Mouse (Mus musculus) heart, postnatal 4 days (tissue): ENCODE results near the gene Zc3h12b. TPM values are rescaled to one million over a fixed set of nuclear protein-coding genes. Genes with fewer than 3 reads are reported as not detected.
"Not testable (repeated sequence)": the region's sequence is repeated elsewhere in the genome, so short reads cannot be mapped to it uniquely, and the experiment has no call there.

Source experiments
- DNase-seq: peaks from one replicate; pipeline ENCODE4 v3.0.0; 2021
- total RNA-seq, 2 experiments: library from RNA; stranded (reverse); gene quantifications; 2 replicates each; pipeline ENCODE4 v1.2.3; 2021

Gene Zc3h12b
- 1 to 10 TPM; 1.5 to 1.9 TPM for total RNA-seq

DNA sequence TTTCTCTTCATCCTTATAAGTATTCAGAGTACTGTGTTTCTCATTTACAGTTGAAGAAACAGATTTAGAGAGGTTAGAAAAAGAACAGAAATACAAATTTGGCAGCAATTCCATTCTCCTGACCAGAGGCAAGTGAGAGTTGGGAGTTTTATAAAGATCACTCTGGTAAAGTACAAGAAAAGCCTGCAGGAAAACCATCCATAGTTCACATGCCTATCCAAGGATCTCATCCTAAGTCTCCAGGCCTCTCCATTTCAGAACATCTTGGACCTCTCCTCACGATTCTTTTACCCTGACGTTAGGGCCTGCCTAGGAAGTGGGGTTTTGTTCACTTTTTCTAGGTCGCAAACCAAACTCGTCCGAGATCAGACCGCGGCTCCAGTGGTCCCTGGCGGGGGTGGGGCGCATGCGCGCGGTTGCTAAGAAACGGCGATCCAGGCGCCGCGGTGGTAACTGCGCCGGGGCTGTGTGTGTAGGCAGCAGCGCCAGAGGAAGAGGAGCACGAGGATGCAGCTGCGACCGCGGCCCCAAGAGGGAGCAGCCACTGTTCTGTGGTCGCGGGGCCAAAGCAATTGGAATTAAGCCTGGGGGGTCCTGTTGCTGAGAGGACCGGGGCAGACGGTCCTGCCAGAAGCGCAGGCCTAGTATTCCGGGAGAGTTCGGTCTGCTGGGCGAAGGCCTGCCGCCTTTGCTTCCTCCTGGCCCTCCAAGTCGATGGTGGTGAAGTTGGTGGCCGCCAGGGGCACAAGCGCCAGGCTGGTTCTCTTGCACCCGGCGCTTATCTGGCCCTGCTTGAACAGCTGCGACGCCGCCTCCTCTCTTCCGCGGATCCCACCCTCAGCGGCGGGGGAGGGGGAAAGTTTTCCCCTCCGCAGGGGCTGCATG is at the start of gene Zc3h12b:
TSS of gene Zc3h12b (plus strand) at position 452 of the 885 bp plus-strand sequence.
- peak; percentile 70 for DNase-seq

DNA sequence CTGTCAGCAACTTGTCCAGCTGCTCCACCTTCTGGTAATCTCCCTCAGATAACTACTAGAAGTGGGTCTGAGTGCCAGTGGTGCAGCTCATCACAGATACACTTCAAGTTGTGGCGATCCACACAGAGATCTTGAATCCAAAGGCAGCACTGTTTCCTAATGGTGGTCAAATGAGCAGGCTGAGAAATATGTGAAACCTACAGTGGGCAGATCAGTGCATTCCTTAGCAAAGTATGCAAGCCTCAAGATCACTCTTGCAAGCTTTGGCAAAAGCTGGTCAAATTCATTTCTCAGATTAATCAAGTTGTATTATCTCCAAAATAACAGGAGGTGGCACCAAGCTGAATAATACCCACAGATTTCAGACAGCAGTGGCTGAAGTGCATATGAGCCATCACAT is 29.3 kb upstream of the Zc3h12b start:
- DNase-seq = no peak

DNA sequence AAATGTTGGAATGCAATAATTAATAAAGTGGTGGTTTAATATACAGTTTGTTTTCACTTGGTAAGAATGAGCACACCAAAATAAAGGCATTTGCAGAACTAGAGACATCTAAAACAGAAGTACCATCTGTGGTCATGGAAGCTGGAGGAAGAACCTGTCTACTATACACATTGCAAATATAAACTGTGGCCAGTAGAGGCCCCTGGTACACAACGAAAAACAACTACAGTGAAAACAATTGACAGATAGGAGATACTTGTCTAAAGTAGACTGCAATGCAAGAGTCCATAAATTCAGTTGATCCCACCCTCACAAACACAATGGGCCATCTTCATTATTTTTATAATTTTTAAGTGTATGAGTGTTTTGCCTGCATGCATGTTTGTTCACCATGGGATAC is 24.4 kb upstream of the Zc3h12b start:
- DNase-seq = no peak

DNA sequence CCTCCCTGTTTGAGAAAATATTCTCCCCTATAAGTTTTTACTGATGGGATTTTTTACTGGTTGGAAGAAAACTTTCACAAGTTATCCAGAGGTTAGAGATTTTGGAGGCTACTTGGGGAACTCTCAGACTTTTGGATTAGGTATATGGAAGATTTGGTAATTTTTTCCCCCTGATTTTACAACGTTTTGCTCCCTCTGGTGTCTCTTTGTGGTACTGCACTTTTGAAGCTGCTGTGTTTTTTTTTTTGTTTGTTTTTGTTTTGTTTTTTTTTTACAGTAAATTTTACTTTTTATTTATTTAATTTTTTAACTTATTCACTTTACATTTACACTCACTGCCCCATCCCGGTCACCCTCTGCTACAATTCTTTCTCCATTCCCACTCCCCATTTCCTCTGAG is 26.8 kb downstream of the Zc3h12b start:
- DNase-seq = peak; percentile 13

DNA sequence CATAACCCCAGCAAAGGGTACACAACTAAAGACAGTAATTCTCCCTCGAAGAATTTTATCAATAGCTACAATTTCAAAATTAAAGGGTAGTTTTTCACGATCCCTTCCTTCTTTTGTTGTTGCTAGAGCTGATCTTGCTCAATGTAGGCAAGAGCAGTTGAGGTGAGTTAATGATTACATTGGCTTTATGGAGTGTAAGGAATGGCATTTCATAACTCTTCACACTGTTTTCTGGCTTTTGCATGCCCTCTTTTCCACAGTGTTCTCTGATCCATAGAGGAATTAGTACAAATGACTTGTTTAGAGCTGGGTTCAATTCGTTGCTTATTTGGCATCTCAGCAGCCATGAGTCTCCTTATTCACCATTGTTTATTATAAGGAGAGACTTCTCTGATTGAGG is 84.4 kb downstream of the Zc3h12b start:
- no peak for DNase-seq

DNA sequence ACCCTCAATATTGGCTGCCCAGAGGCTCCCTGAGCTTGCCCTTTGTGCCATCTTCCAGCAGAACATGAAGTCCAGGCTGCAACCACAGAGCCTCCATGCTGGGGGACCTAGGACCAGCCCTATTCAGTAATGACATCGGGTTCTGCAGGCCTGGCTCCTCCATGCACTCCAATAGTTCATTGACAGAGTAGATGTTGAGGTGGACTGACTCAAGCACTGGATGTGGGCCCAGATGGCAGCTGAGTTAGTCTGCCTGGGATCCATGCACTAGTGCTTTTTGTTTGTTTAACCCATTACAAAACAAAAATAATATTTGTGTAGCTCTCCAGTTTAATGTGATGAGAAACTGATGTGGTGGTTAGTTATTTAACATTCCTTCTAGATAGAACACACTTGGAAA is 90.3 kb downstream of the Zc3h12b start:
- no peak for DNase-seq

DNA sequence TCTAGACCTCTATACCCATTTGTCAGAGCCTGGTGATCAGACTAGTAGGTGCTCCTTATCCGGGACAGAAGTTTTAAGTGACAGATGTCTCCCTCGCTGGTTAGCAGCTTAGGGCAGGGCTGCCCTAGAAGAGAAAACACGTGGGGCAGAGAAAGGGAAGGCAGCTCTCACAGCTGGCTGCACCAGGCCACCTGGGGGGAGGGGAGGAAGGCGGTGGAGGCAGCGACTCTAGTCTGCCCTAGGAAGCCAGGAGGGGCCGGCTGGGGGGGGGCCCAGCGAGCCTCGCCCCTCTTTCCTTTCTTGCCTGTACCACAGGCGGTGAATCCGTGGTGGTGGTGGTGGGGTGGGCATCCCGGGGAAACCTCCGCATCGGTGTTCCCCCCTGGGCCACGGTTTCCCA is 141.3 kb downstream of the Zc3h12b start:
- DNase-seq = no peak

DNA sequence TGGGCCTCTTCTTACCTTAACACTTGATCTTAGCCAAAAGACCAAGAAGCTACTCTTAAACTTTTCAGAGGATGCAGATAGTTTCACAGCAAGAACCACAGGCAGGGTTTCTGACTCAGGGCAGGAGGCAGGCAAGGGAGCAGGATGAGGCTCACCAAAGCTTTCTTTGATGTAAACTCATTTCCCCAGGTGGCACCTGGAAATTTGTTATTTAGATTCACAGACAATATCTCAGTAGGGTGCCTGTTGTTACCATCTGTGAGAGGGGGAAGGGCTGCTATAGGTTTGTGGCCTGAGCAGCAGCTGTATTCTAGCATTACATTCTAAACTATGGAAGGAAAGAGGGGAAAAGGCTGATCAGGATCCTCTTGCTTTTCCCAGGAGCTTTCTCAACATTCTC is 169.6 kb downstream of the Zc3h12b start:
- no peak for DNase-seq

DNA sequence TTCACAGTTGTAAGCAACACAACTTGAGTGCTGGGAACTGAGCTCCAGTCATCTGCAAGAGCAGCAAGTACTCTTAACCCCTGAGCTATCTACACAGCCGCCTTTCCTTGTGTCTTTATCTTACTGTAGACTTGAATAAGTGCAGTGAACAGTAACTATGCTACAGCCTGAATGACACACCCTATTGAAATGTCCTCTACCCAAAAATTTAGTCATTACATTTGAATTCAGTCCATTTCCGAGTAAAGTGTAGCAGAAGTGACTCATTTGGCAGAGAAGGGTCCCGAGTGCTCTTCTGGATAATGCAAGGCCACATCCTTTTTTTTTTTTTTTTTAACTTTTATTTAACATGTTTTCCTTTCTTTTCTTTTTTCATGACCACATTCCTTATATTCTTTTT is 191.2 kb downstream of the Zc3h12b start:
- no peak for DNase-seq

DNA sequence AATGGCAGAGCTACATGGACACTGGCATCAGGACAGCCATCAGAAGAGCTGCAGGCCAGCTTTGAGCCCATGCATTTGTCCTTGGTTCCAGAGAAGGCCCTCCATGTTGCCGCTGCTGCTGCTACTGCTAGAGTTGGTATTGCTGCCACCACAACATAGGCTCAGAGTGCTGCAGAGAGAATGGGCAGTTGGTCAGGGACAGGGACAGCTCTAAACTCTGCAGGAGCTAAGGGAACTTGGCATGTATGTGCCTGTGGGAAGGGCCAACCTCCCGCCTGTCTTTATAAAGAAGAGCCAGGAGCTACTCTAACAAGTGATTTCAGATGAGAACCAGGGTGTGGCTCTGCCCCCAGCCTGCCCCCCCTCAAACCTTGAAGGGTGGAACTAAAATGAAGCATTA is 224.0 kb downstream of the Zc3h12b start:
- no peak for DNase-seq

DNA sequence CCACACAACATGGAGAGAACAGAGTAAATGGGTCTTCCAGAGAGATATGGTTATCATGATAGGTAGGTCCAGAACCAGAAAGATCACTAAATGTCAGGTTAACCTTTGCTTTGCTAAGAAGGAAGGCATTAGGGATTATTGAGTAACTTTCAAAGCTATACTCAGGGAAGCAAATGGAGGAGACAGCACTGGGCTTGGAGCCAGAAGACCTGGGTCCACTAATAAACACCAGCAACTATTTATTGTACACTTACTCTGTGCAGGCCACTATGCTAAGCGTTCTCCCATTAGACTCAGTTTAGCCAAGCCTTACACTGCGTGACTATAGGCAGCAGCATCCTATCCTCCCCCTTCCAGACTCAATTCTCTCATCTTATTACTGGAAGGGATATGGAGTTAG is 234.0 kb downstream of the Zc3h12b start:
- no peak for DNase-seq

DNA sequence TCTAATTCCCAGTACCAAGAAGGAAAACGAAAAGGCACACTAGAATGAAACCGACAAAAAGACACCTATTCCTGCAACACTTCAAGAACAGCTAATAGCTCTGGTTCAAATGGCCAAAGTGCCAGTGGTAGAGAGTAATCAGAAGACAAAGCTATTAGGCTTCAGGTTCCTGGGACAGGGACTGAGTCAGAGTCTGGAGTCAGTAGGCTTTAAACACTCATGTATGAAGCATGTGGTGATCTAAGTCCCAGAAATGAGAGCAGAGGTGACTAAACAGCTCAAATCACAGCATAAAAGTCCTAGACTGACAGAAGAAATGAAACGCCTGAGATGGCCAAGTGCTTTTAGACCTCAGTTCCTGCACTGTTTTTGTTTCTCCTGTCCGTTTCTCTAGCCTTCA is 236.7 kb downstream of the Zc3h12b start:
- DNase-seq = no peak

DNA sequence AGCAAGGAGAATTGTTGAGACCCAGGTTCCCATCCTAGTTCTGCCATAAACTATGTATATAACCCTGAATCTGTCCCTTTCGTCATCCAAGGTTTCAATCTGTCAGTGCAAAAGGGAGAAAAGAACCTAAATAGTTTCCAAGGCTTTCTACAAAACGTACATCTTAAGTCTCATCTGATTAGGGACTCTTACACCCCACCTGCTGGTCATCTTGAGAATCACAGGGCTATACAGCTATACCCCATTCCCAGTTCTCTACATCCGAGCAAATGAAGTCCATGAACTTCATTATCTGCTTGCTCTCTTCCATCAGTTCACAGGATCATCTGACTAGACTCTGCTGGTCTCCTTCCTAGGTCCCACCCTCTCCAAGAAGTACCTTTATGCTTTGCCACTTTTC is 239.3 kb downstream of the Zc3h12b start:
- DNase-seq = peak; percentile 46

DNA sequence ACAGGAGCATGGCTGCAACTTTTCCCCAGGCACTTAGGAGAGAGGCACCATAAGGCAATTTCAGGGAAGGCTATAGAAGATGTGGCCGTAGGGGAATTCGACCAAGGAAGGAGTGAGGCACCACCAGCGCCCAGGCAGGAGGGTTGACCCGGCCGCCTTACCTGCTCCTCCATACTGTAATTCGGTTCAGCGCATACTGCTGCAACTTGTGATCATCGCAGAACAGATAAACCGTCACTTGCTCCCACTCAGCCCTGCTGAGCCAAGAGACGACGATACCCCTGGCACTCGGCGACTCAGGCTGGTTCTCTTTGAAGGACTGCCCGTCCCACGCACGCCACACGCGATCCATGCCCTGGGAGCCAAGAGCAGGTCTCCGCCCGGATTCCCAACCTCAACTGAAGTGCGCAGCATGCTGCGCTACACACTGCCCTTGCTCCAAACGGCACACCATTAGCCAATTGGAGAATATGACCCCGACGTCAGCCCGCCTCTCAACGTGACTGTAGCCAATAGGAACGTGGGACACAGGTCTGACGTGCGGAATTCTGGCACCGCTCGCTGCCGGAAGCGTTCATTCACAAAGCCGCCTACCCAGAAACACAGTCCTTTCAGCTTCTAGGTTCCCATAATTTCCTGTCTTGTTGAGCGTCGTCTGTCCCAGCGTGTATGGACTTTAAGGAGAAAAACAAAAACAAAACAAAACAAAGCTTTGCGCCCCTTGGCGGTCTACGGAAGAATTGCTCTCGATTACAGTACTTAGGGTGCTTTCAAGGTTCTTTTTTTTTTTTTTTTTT is 245.2 kb downstream of the Zc3h12b start, which contains the start of gene Las1l:
TSS of gene Las1l (minus strand) at position 466 of the 797 bp plus-strand sequence.
- DNase-seq = peak; percentile 90

DNA sequence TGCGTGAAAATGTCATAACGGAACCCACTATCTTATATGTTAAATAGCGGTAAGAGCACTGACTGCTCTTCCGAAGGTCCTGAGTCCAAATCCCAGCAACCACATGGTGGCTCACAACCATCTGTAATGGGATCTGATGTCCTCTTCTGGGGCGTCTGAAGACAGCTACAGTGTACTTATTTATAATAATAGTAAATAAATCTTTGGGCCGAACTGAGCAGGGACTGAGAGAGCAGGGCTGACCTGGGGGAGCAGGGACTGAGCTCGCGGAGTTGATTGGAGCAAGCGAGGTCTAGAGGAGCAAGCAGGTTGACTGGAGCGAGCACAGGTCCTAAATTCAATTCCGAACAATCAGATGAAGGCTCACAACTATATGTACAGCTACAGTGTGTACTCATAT is 246.0 kb downstream of the Zc3h12b start:
- not testable (repeated sequence) for DNase-seq

DNA sequence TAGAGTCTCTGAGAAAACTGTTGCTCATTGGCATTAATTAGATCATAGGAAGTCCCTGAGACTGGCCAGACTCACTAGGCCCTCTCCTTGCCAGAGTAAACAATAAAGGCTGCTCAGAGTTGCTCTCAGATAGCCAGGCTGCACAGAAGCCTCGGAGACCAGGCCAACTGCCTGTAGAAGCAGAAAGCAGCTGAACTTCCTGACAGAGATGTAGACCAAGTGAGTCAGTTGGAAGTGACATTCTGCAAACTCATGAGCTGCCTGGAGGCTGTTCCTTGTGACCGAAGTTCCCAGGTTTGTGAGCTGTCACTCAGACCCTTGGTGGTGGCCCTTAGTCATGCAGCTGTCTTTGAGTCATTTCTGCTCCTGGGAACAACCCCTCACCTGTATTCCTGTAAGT is 251.9 kb downstream of the Zc3h12b start:
- DNase-seq = no peak

DNA sequence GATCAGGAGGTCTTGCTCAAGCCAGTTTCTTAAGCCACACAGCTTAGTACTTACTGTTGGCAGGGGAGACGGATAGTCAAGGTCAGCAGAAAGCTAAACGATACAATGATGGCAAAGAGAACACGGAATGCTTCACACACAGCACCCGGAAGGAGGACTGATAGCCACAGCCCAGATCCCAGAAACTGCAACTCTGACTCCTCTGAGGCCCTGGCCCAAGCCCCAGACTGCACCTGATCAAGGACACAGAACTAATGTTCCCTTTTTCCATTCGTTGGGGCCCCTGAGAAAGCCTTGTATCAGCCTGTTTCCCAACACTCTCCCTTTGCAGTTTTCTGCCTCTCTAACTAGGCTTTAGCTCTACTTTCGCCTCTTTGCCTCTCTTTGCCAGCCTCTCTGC is 253.6 kb downstream of the Zc3h12b start:
- no peak for DNase-seq

DNA sequence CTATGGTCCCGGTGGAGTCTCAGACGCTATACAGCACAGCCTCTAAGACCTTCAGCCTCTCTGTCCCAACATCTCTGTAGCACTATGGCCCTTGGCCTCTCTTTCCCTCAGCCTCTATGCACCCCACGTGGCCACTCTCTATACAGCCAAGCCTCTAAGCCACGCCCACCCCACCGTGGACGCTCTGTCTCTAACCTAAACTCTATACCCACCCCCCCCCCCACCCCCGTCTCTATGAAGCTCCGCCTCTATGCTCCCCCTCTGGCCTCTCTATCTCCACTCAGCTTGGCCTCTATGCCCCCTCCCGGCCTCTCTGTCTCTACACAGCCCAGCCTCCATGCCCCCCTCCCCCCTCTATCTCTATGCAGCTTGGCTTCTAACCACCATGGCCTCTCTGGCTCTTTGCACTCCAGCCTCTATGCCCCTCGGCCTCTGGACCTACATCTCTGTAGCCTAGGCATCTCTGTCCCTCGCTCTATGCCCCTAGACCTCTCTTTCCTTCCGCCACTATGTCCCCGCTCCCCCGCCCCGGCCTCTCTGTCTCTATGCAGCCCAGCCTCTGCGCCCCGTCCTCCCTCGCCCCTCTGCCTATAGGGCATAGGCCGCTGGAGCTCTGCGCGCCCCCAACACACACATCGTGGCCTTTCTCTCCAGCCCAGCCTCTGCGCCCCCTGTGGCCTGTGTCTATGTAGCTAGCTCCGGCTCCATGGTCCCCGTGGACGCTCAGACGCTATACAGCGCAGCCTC is 256.5 kb downstream of the Zc3h12b start:
- DNase-seq = peak; percentile 38

DNA sequence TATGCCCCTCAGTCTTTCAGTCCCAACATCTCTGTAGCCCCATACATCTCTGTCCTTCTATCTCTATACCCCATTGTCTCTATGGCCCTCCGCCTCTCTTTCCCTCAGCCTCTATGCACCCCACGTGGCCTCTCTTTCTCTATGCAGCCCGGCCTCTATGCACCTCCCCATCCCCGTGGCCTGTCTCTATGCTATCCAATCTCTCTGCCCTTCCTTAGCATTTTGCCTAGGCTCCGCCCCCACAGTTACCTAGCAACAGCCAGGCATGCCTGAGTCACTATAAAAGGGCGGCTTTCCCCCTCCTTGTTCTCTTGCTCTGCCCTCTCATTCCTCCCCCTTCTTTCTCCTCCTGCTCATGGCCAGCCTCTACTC is 257.1 kb downstream of the Zc3h12b start:
- peak; percentile 73 for DNase-seq

DNA sequence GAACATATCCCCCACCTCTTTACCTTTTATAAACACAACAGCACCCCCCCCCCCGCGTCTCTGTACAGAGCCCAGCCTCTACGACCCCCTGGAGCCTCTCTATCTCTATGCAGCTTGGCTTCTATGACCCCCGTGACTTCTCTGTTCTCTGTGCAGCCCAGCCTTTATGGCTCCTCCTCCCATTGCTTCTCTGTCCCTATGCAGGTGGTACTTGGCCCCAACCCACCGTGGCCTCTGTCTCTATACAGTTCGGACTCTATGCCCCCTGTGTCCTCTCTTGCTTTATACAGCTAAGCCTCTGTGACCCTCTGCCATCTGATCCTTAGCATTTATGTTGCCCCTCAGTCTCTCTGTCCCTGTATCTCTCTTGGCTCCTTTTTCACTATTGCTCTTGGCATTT is 257.6 kb downstream of the Zc3h12b start:
- DNase-seq = no peak

DNA sequence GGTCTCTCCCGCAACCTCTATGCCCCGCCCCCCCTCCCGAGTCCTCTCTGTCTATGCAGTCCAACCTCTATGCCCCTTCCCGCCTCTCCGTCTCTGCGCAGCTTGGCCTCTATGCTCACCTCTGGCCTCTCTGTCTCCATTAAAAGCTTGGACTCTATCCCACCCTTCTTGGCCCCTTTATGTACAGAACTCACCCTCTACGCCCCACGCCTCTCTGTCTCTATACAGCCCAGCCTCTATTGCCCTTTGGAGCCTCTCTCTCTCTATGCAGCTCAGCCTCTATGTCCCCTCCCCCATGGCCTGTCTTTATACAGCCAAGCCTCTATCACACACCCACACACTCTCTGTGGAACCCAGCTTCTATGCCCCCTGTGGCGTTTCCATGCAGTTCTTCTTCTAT is 258.5 kb downstream of the Zc3h12b start:
- no peak for DNase-seq
